Mouse (Mus musculus) MN1 (cell line): ENCODE data around the gene 4933417A18Rik.
"Not testable (repeated sequence)": the region's sequence is repeated elsewhere in the genome, so short reads cannot be mapped to it uniquely, and the experiment has no call there.

Source experiments
- DNase-seq: peaks from one replicate; pipeline ENCODE4 v3.0.0-alpha.2; 2016; ENCODE audit warnings: low spot score

Gene 4933417A18Rik

GRCm38 (mm10) chr13:34924210-34924609 lies at the start of gene 4933417A18Rik, which contains the start of gene Fam217a:
TSS of gene 4933417A18Rik (plus strand) at chr13:34924409.
TSS of gene Fam217a (minus strand) at chr13:34924310.
- no peak for DNase-seq

GRCm38 (mm10) chr13:34874736-34875135 lies 49.5 kb upstream of the 4933417A18Rik start:
- not testable (repeated sequence) for DNase-seq

- peak; percentile 92 for DNase-seq
These were observed 49.0 kb upstream of the 4933417A18Rik start, which contains the start of gene Prpf4b for GRCm38 (mm10) chr13:34875166-34875710. TSS of gene Prpf4b (plus strand) at chr13:34875302.

GRCm38 (mm10) chr13:34875741-34876445 lies 48.3 kb upstream of the 4933417A18Rik start:
- DNase-seq: peak; percentile 74

GRCm38 (mm10) chr13:34876481-34876880 lies 47.7 kb upstream of the 4933417A18Rik start:
- no peak for DNase-seq

GRCm38 (mm10) chr13:34892871-34893270 lies 31.3 kb upstream of the 4933417A18Rik start:
- DNase-seq: no peak

GRCm38 (mm10) chr13:34914614-34915013 lies 9.6 kb upstream of the 4933417A18Rik start:
- DNase-seq: no peak

GRCm38 (mm10) chr13:34916520-34917167 lies 7.6 kb upstream of the 4933417A18Rik start:
- DNase-seq: no peak

GRCm38 (mm10) chr13:34934931-34935644 lies 10.9 kb downstream of the 4933417A18Rik start:
- DNase-seq: no peak

- no peak for DNase-seq
These were observed 18.2 kb downstream of the 4933417A18Rik start for GRCm38 (mm10) chr13:34942370-34942769.

GRCm38 (mm10) chr13:34951437-34951836 lies 27.2 kb downstream of the 4933417A18Rik start:
- not testable (repeated sequence) for DNase-seq

- no peak for DNase-seq
These were observed 32.7 kb downstream of the 4933417A18Rik start for GRCm38 (mm10) chr13:34956901-34957300.

GRCm38 (mm10) chr13:34958158-34958557 lies 33.9 kb downstream of the 4933417A18Rik start:
- not testable (repeated sequence) for DNase-seq

- DNase-seq: no peak
These were observed 37.0 kb downstream of the 4933417A18Rik start for GRCm38 (mm10) chr13:34960996-34961770.

- DNase-seq: peak; percentile 14
These were observed 39.5 kb downstream of the 4933417A18Rik start, which contains the start of gene Eci3 for GRCm38 (mm10) chr13:34963511-34964397. TSS of gene Eci3 (minus strand) at chr13:34963810.

GRCm38 (mm10) chr13:34964419-34964818 lies 40.2 kb downstream of the 4933417A18Rik start:
- no peak for DNase-seq

GRCm38 (mm10) chr13:34964866-34965265 lies 40.7 kb downstream of the 4933417A18Rik start:
- DNase-seq: no peak

GRCm38 (mm10) chr13:34965647-34966046 lies 41.4 kb downstream of the 4933417A18Rik start:
- not testable (repeated sequence) for DNase-seq

- DNase-seq: not testable (repeated sequence)
These were observed 48.2 kb downstream of the 4933417A18Rik start for GRCm38 (mm10) chr13:34972456-34972855.

- DNase-seq: peak; percentile 22
These were observed 48.9 kb downstream of the 4933417A18Rik start for GRCm38 (mm10) chr13:34973149-34973548.
